Mouse (Mus musculus): ENCODE results near the gene Crybb3.

DNA sequence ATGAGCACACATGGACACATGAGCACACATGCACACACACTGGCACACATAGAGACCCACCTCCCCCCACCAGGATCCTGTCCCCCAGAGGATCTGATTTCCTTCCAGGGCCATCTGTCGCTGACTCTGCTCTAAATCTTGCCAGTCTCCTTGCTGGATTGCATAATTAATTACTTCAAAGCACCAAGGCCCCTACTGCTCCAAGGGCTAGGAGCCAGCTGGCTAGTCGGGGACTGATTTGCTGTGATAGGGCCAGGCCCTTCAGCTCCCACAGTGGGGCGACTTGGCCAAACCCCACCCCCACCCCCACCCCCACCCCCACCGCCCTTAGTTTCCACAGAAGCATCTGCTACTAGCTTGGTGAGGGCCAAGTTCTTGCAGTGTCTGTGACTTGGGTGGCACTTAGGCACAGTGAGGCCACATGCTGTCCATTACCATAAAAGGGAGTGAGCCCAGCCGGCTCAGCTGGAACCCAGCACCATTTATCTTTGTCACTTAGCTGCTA lies 39.8 kb downstream of the Crybb3 start:
- TF ChIP-seq POLR2A (IDR thresholded peaks at IDR 0.05; ENCODE audit: low read depth, low read length) (no peak), RCOR1 (conservative IDR thresholded peaks at IDR 0.05; ENCODE audit: low read depth, low read length) (no peak), CHD2 (IDR thresholded peaks at IDR 0.05; ENCODE audit: low read length) (no peak), ZMIZ1 (IDR thresholded peaks at IDR 0.05; ENCODE audit: low read depth, low read length) (no peak)
